2 mouse cellular contexts compared by ENCODE assay signal in genomic region chr17:71639056-71639455, GRCm38 (mm10). TPM values are rescaled to one million over a fixed set of nuclear protein-coding genes. Genes with fewer than 3 reads are reported as not detected.
"Had no signal": no experiment of that assay in that cellular context is flagged by ENCODE, and none has a peak within 500 bp of the region (broad histone marks: within the 10 kb centered on the region; RNA-seq: fewer than 3 reads in every experiment).

No protein-coding gene starts in this region.

RNA-seq across cellular contexts. Expression of gene Togaram2, which starts 34.0 kb away (rescaled TPM):
- polyA plus RNA-seq: hindbrain, embryonic 11.5 days; inflammation-experienced regulatory T-cells, adult 6 months had no signal
